Mouse (Mus musculus): ENCODE measurements around the gene Ern1. TPM values are rescaled to one million over a fixed set of nuclear protein-coding genes. Genes with fewer than 3 reads are reported as not detected.

Ern1 gene
- polyA plus RNA-seq, 1 experiment from 2014 or later: 6.8 TPM

DNA sequence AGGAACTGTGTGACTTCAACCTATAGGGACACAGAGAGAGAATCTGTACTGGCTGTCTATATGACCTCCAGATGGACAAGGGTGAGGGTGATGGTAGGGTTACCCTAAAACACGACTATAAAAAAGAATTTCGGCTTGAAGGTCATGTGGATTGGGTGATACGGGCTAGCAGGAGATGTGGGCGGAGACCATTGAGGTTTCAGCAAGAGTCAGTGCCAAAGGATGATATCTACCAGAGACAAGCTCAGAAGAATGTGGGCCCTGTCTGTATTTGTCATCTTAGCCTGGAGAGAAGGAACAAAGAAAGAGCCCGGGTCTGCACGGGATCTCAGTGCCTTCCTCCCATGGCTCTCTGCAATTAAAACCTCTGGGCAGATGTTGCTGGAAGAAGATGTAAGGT is 137.9 kb downstream of the Ern1 start:
- Histone ChIP-seq H3K36me3 (no peaks in the 10 kb centered on the region), H3K27ac (no peak overlapping the region), H3K9me3 (no peaks in the 10 kb centered on the region), H3K9ac (no peak overlapping the region), H3K4me1 (peaks cover 9% of the 10 kb centered on the region; the same call in 1 of the 2 replicates), H3K27me3 (no peaks in the 10 kb centered on the region), H3K4me2 (replicated peaks) (no peak overlapping the region), H3K4me3 (no peak overlapping the region)
- 84% methylated on average over 6 of the region's 6 CpGs for WGBS
- no peak for ATAC-seq (ENCODE audit: low FRiP score, low read depth)

DNA sequence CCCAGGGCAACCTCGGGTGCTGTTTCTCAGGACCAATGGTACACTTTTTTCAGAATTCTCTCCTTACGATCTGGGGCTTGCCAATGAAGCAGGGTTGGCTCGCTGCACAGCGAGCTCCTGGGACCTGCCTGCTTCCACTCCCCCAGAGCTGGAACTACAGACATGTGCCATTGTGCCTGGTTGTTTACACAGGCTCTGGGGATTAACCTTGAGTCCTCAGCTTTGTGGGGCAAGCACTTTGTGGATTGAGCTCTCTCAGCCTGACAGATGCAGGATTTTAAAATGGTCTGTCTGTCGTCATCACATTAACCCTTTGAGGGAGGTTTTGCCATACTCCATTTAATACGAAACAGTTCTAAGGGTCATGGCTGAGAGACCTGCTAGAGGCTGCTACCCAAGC is 142.7 kb downstream of the Ern1 start:
- H3K4me1 ChIP-seq: peaks cover 10% of the 10 kb centered on the region; the same call in 1 of the 2 replicates
- no peak for ATAC-seq (ENCODE audit: low FRiP score, low read depth)
- H3K4me3 ChIP-seq: no peak overlapping the region
- H3K9ac ChIP-seq: no peak overlapping the region
- H3K27me3 ChIP-seq: no peaks in the 10 kb centered on the region
- no peak overlapping the region for H3K4me2 ChIP-seq (replicated peaks)
- H3K27ac ChIP-seq: no peak overlapping the region
- no peaks in the 10 kb centered on the region for H3K9me3 ChIP-seq
- no peaks in the 10 kb centered on the region for H3K36me3 ChIP-seq
- WGBS: 53% methylated on average over 6 of the region's 6 CpGs

Other genes starting within 250 kb of the Ern1 start
- gene Ftsj3, start 231.8 kb downstream of the Ern1 start, polyA plus RNA-seq (2015; fragmentation: Nextera tagmentation; extraction: Ambion mirVana): 56.4 and 58.5 TPM in 2 replicates
- 320 and 338 TPM in 2 replicates for gene Psmc5, start 231.7 kb downstream of the Ern1 start, polyA plus RNA-seq (2015; fragmentation: Nextera tagmentation; extraction: Ambion mirVana)
- 82.6 and 82.7 TPM in 2 replicates for gene Smarcd2, start 214.9 kb downstream of the Ern1 start, polyA plus RNA-seq (2015; fragmentation: Nextera tagmentation; extraction: Ambion mirVana)
- gene Tcam1, start 211.2 kb downstream of the Ern1 start, polyA plus RNA-seq (2015; fragmentation: Nextera tagmentation; extraction: Ambion mirVana): 0.34 and 0.43 TPM in 2 replicates
- not detected in 2 replicates for gene Gh, start 186.0 kb downstream of the Ern1 start, polyA plus RNA-seq (2015; fragmentation: Nextera tagmentation; extraction: Ambion mirVana)
- gene Cd79b, start 173.1 kb downstream of the Ern1 start, polyA plus RNA-seq (2015; fragmentation: Nextera tagmentation; extraction: Ambion mirVana): 1.6 and 2.9 TPM in 2 replicates
- gene Scn4a, start 134.6 kb downstream of the Ern1 start, polyA plus RNA-seq (2015; fragmentation: Nextera tagmentation; extraction: Ambion mirVana): 0.42 and 0.49 TPM in 2 replicates
- 0.25 TPM in 1 of 2 replicates, not detected in the other for gene Prr29, start 122.4 kb downstream of the Ern1 start, polyA plus RNA-seq (2015; fragmentation: Nextera tagmentation; extraction: Ambion mirVana)
- gene Icam2, start 99.8 kb downstream of the Ern1 start, polyA plus RNA-seq (2015; fragmentation: Nextera tagmentation; extraction: Ambion mirVana): 28.7 and 30.1 TPM in 2 replicates
- gene Tex2, start 125.6 kb upstream of the Ern1 start, polyA plus RNA-seq (2015; fragmentation: Nextera tagmentation; extraction: Ambion mirVana): 7.5 and 8.2 TPM in 2 replicates